Mouse (Mus musculus): ENCODE data around the gene Khnyn. TPM values are rescaled to one million over a fixed set of nuclear protein-coding genes. Genes with fewer than 3 reads are reported as not detected.

The Khnyn gene
- polyA plus RNA-seq (2016; fragmentation: Nextera tagmentation; extraction: Ambion mirVana): 35.0 and 38.8 TPM in 2 replicates

DNA sequence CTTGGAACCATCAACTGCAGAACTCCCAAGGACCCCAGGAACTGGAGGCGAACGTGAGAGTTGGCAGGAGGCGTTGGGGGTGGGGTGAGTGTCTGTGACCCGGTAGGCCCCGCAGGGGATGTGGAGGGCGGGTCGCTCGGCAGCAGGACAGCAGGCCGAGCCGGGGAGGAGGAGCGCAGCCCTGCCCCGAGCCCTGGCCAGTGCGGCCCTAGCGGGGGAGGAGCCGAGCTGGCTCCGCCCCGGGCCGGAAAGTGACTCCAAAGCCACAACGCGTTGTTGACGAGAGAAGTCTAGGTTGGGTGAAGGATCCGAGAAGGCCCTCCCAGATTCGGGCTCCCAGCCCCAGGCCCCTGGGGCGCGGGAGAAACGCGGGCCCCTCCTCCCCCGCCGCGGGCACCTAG, at the start of gene Khnyn:
Khnyn (plus strand) TSS at position 235 of the 401 bp plus-strand sequence.
- peak; percentile 92 for DNase-seq (ENCODE audit: low spot score)
- no peaks in the 10 kb centered on the region for H3K9me3 ChIP-seq (replicated peaks)
- H3K4me1 ChIP-seq: peaks cover 53% of the 10 kb centered on the region
- H3K4me3 ChIP-seq: peak within 1 kb of the TSS; percentile 81
- peak within 1 kb of the TSS; percentile 94 for H3K27ac ChIP-seq
- no peaks in the 10 kb centered on the region for H3K27me3 ChIP-seq (ENCODE audit: low read depth, poor library complexity, severe bottlenecking)
- peaks cover 37% of the 10 kb centered on the region for H3K36me3 ChIP-seq
- under 1% methylated on average over 30 of the region's 30 CpGs for WGBS

DNA sequence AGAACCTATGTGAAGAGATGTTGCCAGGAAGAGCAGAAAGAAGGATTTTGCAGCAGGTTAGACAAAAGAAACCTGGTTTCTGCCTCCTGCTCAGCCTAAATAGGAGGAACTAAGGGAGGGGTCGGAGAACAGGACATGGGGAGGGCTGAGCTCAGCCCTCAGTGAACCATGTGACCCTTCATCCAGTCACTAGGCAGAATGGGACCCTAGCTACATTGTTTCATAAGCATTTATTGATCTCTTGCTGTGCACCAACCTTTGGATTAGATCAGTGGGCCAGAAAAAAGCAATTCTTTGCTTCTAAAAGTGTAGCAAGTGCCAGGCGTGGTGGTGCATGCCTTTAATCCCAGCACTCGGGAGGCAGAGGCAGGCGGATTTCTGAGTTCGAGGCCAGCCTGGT, 46.4 kb upstream of the Khnyn start:
- no peaks in the 10 kb centered on the region for H3K9me3 ChIP-seq (replicated peaks)
- H3K4me1 ChIP-seq: peaks cover 42% of the 10 kb centered on the region
- no peak overlapping the region for H3K4me3 ChIP-seq
- H3K36me3 ChIP-seq: peaks cover 14% of the 10 kb centered on the region
- H3K27ac ChIP-seq: no peak overlapping the region
- WGBS: 95% methylated on average over 5 of the region's 5 CpGs
- DNase-seq (ENCODE audit: low spot score): no peak
- H3K27me3 ChIP-seq (ENCODE audit: low read depth, poor library complexity, severe bottlenecking): no peaks in the 10 kb centered on the region

DNA sequence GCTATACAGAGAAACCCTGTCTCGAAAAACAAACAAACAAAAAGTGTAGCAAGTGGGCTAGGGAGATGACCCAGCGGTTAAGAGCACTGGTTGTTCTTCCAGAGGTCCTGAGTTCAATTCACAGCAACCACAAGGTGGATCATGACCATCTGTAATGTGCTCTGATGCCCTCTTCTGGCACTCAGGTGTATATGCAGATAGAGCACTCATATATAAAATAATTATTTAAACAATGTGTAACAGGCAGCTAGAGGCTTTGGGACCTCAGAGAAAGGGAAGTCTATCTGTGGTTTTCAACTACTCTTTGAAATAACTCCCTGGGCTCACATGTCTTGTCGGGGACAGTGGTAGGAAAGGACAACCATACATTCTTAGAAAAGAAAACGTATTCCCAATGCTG, 46.0 kb upstream of the Khnyn start:
- no peaks in the 10 kb centered on the region for H3K9me3 ChIP-seq (replicated peaks)
- H3K4me3 ChIP-seq: no peak overlapping the region
- no peaks in the 10 kb centered on the region for H3K27me3 ChIP-seq (ENCODE audit: low read depth, poor library complexity, severe bottlenecking)
- peaks cover 10% of the 10 kb centered on the region for H3K36me3 ChIP-seq
- H3K4me1 ChIP-seq: peaks cover 38% of the 10 kb centered on the region
- H3K27ac ChIP-seq: no peak overlapping the region
- 88% methylated on average over 4 of the region's 4 CpGs for WGBS
- no peak for DNase-seq (ENCODE audit: low spot score)

DNA sequence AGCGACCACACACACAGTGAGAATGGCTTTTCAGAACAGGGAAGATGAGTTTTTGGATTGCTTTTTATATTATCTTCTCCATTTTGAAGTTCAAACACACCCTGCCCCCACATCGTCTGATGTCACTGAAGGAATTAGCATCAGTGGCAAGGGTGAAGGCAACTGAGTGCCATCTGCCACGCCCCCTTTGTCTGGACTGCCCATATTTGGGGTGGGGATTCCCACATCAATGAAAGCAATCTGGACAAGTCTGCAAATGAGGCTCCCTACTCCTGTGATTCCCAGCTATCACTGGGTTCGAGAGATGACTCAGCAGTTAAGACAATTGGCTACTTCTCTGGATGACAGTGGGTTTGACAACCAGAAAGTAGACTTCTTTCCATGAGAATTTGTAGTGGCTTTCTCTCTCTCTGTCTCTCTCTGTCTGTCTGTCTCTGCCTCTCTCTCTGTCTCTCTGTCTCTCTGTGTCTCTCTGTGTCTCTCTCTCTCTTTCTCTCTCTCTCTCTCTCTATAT, 43.8 kb upstream of the Khnyn start:
- Histone ChIP-seq H3K27ac (no peak overlapping the region), H3K36me3 (no peaks in the 10 kb centered on the region), H3K9me3 (replicated peaks) (no peaks in the 10 kb centered on the region), H3K4me3 (no peak overlapping the region), H3K27me3 (ENCODE audit: low read depth, poor library complexity, severe bottlenecking) (no peaks in the 10 kb centered on the region), H3K4me1 (peaks cover 19% of the 10 kb centered on the region)
- 63% methylated on average over 4 of the region's 4 CpGs for WGBS
- DNase-seq (ENCODE audit: low spot score): no peak

DNA sequence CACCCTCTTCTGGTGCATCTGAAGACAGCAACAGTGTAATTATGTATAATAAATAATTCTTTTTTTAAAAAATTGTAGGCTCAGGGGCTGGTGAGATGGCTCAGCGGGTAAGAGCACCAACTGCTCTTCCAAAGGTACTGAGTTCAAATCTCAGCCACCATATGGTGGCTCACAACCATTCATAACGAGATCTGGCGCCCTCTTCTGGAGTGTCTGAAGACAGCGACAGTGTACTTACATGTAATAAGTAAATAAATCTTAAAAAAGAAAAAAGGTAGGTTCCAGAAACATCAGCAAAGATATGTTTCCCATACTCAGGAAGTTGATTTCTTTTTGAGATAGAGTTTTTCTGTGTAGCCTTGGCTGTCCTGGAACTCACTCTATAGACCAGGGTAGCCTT, 42.0 kb upstream of the Khnyn start:
- H3K27ac ChIP-seq: no peak overlapping the region
- H3K36me3 ChIP-seq: no peaks in the 10 kb centered on the region
- H3K27me3 ChIP-seq (ENCODE audit: low read depth, poor library complexity, severe bottlenecking): no peaks in the 10 kb centered on the region
- peaks cover 20% of the 10 kb centered on the region for H3K4me1 ChIP-seq
- H3K4me3 ChIP-seq: no peak overlapping the region
- WGBS: 81% methylated on average over 4 of the region's 4 CpGs
- no peaks in the 10 kb centered on the region for H3K9me3 ChIP-seq (replicated peaks)
- DNase-seq (ENCODE audit: low spot score): no peak

DNA sequence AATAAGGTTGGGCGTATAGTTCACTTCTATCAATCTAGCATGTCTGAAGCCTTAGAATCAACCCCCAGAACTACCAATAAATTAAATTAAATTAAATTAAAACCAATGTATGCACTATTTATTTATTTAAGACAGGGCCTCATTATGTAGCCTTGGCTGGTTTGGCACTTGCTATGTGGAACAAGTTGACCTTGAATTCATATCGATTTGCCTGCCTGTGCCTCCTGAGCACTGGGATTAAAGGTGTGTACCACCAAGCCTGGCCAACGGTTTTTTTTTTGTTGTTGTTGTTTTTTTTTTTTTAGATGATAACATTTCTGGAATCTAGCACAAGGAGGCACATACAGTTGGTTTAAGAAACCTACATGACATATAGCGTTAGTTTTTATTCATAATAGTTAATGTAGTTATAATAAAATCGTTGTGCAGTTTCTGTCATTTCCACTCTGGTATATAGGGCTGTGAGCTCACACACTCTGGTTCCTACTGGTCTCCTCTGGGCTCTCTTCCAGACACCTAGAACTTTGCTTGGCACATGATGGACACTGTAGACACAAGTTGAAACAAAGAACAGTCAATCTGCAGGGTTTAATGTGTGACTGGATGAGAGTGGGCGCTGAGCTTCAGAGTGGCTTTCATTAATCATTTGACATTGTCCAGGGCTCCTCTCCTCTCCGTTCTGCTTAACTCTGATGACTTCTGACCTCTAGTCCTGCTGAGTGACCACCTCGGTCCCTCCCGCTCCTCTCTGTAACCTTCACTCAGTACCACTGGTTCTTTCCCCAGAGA, 39.0 kb upstream of the Khnyn start:
- Histone ChIP-seq H3K36me3 (no peaks in the 10 kb centered on the region), H3K27me3 (ENCODE audit: low read depth, poor library complexity, severe bottlenecking) (no peaks in the 10 kb centered on the region), H3K4me1 (peaks cover 8% of the 10 kb centered on the region), H3K9me3 (replicated peaks) (no peaks in the 10 kb centered on the region), H3K4me3 (no peak overlapping the region), H3K27ac (peak overlapping the region; percentile 14; the same call in 1 of the 2 replicates)
- DNase-seq (ENCODE audit: low spot score): no peak
- 68% methylated on average over 9 of the region's 9 CpGs for WGBS

DNA sequence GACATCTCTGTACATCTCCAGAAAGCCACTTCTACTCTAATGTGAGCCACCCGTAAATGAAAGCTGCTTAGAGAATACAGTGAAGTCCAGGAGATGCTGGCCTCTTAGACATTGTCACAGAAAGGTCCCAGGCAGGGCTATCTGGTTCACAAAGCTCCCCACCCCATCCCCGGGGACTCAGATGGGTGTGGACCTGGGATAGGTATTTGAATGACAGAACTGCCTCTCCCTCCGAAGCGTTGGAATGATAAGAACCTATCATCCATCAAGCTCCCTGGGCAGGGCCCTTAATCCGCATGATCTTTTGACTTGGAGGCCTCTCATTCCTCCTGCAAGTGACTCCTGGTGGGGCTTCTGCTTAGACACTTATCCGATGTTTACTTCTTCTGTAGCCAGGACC, 33.9 kb upstream of the Khnyn start:
- no peaks in the 10 kb centered on the region for H3K36me3 ChIP-seq
- H3K4me3 ChIP-seq: no peak overlapping the region
- peaks cover 46% of the 10 kb centered on the region for H3K4me1 ChIP-seq
- H3K27me3 ChIP-seq (ENCODE audit: low read depth, poor library complexity, severe bottlenecking): no peaks in the 10 kb centered on the region
- WGBS: 56% methylated on average over 6 of the region's 6 CpGs
- peak overlapping the region; percentile 94; the same call in 1 of the 2 replicates for H3K27ac ChIP-seq
- no peaks in the 10 kb centered on the region for H3K9me3 ChIP-seq (replicated peaks)
- DNase-seq (ENCODE audit: low spot score): no peak

DNA sequence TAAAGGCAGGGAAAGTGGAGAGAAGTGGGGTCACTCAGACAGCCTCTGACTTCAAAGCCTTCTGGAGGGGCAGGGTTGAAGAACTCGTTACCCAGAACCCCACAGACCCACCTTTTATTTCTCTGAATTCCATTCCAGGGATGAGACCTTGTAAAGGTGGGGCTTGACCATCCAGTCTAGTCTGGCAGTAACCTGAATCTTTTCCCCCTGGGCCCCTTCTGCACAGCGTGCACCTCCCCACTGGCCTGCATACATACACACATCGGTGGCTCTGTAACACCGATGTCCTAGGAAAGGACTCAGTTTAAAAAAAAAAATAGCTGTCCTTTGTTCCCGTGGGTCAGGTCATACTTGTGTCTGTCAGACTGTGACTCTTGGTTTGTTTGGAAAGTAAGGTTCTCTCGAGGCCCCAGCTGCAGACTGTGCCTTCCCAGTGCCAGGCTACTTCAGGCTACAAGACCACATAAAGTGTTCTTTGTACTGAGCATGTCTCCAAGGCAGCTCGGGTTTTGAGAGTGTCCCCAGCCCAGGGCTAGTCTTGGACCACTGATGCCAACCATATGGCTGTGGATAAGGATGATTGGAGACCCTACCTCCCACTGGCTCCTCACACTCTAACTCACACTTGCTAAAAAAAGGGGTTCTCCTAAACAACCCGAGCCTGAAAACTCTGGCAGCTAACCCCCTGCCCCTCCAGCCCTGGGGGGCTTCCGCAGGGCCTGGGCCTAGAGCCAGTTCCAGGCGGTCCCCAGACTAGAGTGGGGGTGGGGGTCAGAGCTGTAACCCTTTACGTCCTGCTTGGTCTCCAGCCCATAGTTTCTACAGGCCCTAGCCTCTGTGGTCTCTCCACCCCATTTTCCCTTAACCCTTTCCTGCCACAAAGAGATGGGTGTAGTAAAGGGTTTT, 31.8 kb upstream of the Khnyn start:
- under 1% methylated on average over 11 of the region's 11 CpGs for WGBS
- no peaks in the 10 kb centered on the region for H3K9me3 ChIP-seq (replicated peaks)
- H3K4me3 ChIP-seq: peak overlapping the region; percentile 78
- H3K4me1 ChIP-seq: peaks cover 57% of the 10 kb centered on the region
- H3K27me3 ChIP-seq (ENCODE audit: low read depth, poor library complexity, severe bottlenecking): no peaks in the 10 kb centered on the region
- DNase-seq (ENCODE audit: low spot score): peak; percentile 85
- peaks cover 12% of the 10 kb centered on the region for H3K36me3 ChIP-seq
- H3K27ac ChIP-seq: peak overlapping the region; percentile 94

DNA sequence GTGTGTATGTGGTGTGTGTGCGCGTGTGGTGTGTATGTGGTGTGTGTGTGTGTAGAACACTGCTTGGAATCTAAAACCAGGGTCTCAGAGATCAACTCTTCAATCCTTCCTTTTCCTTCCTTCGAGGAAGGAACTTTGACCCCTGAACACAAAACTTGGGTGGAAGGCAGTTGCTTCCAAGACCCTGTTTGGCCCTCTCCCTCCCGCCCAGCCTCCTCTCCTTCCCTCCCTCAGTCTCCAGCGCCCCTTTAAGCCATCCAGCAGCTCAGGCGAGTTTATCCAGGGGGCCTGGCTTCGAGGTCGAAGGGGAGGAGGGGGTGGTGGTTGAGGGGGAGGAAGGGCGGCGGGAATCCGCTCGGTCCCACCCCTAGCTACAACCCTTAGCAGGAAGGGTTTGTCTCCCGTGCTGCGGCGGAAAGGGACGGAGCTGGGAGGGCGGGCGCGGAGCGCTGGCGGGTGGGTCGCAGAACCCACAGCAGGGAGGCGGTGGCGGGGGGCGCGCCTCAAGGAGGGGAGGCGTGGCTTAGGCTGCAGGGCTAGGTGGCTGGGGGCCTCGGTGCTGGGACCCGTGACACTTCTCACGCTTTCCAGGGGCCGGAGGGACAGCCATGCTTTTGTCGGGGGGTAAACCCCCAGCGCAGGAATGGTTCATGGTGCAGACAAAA, 31.0 kb upstream of the Khnyn start, which contains the start of gene Nynrin:
Nynrin (plus strand) TSS at position 390 of the 665 bp plus-strand sequence.
- peaks cover 60% of the 10 kb centered on the region for H3K4me1 ChIP-seq
- WGBS: under 1% methylated on average over 33 of the region's 33 CpGs
- H3K9me3 ChIP-seq (replicated peaks): no peaks in the 10 kb centered on the region
- no peaks in the 10 kb centered on the region for H3K27me3 ChIP-seq (ENCODE audit: low read depth, poor library complexity, severe bottlenecking)
- peak; percentile 91 for DNase-seq (ENCODE audit: low spot score)
- H3K27ac ChIP-seq: peak within 1 kb of the TSS; percentile 94
- H3K4me3 ChIP-seq: peak within 1 kb of the TSS; percentile 78
- H3K36me3 ChIP-seq: peaks cover 20% of the 10 kb centered on the region

DNA sequence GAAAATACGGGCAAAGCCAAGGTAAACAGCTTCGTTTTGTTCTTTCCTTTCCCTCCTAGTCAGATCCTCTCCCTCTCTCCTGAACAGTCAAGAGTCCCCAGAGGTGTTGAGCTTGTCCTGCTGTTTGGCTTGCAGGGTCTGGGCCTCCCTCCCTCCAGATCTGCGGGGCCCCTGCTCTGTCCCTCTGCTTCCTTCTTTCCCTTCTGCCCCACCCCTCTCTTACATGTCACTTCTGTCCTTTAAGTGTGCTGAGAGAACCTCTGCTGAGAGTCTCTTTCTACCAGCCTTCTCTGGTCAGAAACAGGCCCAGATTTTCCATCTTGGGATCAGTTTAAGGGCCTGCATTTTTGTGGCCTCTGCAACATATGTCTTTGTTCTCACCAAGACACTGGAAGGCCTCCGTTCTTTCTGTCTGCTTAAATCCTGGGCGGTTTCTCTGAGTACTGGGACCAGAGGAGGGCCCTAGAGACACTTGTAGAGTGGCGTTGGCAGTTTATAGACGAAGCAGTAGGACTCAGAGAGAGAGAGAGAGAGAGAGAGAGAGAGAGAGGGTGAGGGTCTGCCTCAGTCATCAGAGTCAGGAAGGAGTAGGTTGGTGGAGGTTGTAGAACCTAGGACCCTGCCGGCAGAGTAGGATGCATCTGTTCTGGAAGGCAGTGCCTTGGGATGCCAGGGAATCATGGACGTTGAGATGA, 30.2 kb upstream of the Khnyn start:
- H3K4me3 ChIP-seq: peak overlapping the region; percentile 78
- H3K36me3 ChIP-seq: peaks cover 26% of the 10 kb centered on the region
- H3K9me3 ChIP-seq (replicated peaks): no peaks in the 10 kb centered on the region
- DNase-seq (ENCODE audit: low spot score): no peak
- peak overlapping the region; percentile 94 for H3K27ac ChIP-seq
- peaks cover 60% of the 10 kb centered on the region for H3K4me1 ChIP-seq
- no peaks in the 10 kb centered on the region for H3K27me3 ChIP-seq (ENCODE audit: low read depth, poor library complexity, severe bottlenecking)
- 0% methylated on average over 9 of the region's 9 CpGs for WGBS

DNA sequence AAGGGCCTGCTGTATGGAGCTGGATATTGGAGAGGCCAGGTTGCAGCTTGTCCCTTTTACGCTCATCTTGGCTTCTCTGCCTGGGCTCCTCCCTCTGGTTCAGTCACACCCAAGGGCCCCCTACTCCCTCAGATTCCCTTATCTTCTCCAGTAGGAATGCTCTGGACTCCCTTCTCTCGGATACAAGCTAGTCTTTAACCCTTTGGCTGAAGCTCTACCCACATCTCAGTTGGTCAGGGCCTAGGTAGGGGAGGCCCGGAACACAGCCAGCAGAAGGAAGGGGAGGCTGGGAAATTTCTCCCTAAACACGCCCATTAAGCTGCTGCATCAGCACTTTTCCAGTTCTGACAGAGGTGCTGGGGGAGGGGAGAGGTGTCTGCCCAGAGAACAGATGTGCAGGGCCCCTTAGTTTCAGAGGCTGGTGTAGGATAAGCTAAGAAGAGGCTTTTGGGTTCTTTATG, 29.6 kb upstream of the Khnyn start:
- 1% methylated on average over 4 of the region's 4 CpGs for WGBS
- Histone ChIP-seq H3K9me3 (replicated peaks) (no peaks in the 10 kb centered on the region), H3K36me3 (peaks cover 26% of the 10 kb centered on the region), H3K27ac (peak overlapping the region; percentile 94), H3K4me3 (peak overlapping the region; percentile 78), H3K4me1 (peaks cover 60% of the 10 kb centered on the region), H3K27me3 (ENCODE audit: low read depth, poor library complexity, severe bottlenecking) (no peaks in the 10 kb centered on the region)
- DNase-seq (ENCODE audit: low spot score): peak; percentile 72

DNA sequence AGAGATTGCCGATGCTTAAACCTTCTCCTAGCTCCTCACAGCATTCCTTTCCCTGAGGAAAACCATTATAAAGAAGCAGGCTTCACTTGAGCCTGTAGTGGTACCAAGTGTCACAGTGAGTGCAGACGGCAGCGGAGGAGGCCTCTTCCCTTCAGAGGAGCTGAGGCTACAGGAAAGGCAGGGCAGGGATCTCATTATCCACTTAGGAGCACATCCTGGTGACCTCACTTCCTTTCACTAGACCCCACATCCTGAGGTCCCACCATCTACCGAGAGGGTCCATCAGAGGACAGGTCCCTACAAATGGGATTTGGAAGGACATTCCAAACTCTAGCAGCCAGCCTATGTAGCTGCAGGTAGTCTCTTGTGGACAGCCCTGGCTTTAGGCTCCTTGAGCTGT, 27.2 kb upstream of the Khnyn start:
- Histone ChIP-seq H3K4me1 (peaks cover 61% of the 10 kb centered on the region), H3K36me3 (peaks cover 37% of the 10 kb centered on the region), H3K27me3 (ENCODE audit: low read depth, poor library complexity, severe bottlenecking) (no peaks in the 10 kb centered on the region), H3K27ac (peak overlapping the region; percentile 33; the same call in 1 of the 2 replicates), H3K9me3 (replicated peaks) (no peaks in the 10 kb centered on the region), H3K4me3 (peak overlapping the region; percentile 6; the same call in 1 of the 2 replicates)
- DNase-seq (ENCODE audit: low spot score): peak; percentile 28
- 52% methylated on average over 4 of the region's 4 CpGs for WGBS
